22 mouse cellular contexts compared by ENCODE assay signal in genomic region chr4:64961796-64962195, GRCm38 (mm10).
"Had no signal": no experiment of that assay in that cellular context is flagged by ENCODE, and none has a peak within 500 bp of the region (broad histone marks: within the 10 kb centered on the region; RNA-seq: fewer than 3 reads in every experiment).

No protein-coding gene starts in this region.

- H3K9me3 ChIP-seq: intestine, embryonic 15.5 days; limb, embryonic 12.5 days; limb, embryonic 15.5 days; midbrain, embryonic 12.5 days; midbrain, embryonic 15.5 days; neural tube, embryonic 12.5 days; neural tube, embryonic 15.5 days had no signal

- ATAC-seq: hindbrain, embryonic 16.5 days; intestine, embryonic 15.5 days; liver, postnatal 0 days; midbrain, embryonic 15.5 days had no signal

- H3K9ac ChIP-seq: intestine, embryonic 15.5 days; limb, embryonic 12.5 days; limb, embryonic 15.5 days; liver, embryonic 14.5 days; liver, postnatal 0 days; midbrain, embryonic 12.5 days; midbrain, embryonic 15.5 days; neural tube, embryonic 12.5 days; neural tube, embryonic 15.5 days had no signal

- H3K27me3 ChIP-seq: intestine, embryonic 15.5 days; limb, embryonic 12.5 days; limb, embryonic 15.5 days; midbrain, embryonic 12.5 days; midbrain, embryonic 15.5 days; neural tube, embryonic 12.5 days; neural tube, embryonic 15.5 days had no signal

- H3K27ac ChIP-seq: intestine, embryonic 15.5 days; left cerebral cortex, adult 2 months; limb, embryonic 12.5 days; limb, embryonic 15.5 days; liver, embryonic 14.5 days; midbrain, embryonic 12.5 days; midbrain, embryonic 15.5 days; neural tube, embryonic 12.5 days; neural tube, embryonic 15.5 days had no signal

- H3K36me3 ChIP-seq: intestine, embryonic 15.5 days; limb, embryonic 12.5 days; limb, embryonic 15.5 days; midbrain, embryonic 12.5 days; midbrain, embryonic 15.5 days; neural tube, embryonic 12.5 days; neural tube, embryonic 15.5 days had no signal

- DNase-seq: kidney, adult 8-10 months; kidney, postnatal 10 days; kidney, postnatal 36 days; layer of hippocampus, postnatal 36 days; left cerebral cortex, postnatal 4 days; liver, postnatal 0 days; lung, postnatal 4 days; right cerebral cortex, adult 18-20 months; right cerebral cortex, postnatal 14 days; right cerebral cortex, postnatal 4 days; thymus, postnatal 25 days had no signal

- H3K4me1 ChIP-seq: intestine, embryonic 15.5 days; limb, embryonic 12.5 days; limb, embryonic 15.5 days; midbrain, embryonic 12.5 days; midbrain, embryonic 15.5 days; neural tube, embryonic 12.5 days; neural tube, embryonic 15.5 days had no signal

- H3K4me2 ChIP-seq: intestine, embryonic 15.5 days; limb, embryonic 12.5 days; limb, embryonic 15.5 days; liver, embryonic 11.5 days; midbrain, embryonic 12.5 days; midbrain, embryonic 15.5 days; neural tube, embryonic 12.5 days; neural tube, embryonic 15.5 days had no signal

- H3K4me3 ChIP-seq: intestine, embryonic 15.5 days; left cerebral cortex, adult 2 months; limb, embryonic 12.5 days; limb, embryonic 15.5 days; midbrain, embryonic 12.5 days; midbrain, embryonic 15.5 days; neural tube, embryonic 12.5 days; neural tube, embryonic 15.5 days had no signal
